Mouse (Mus musculus): Measurements from ENCODE around the gene Trip13.

DNA sequence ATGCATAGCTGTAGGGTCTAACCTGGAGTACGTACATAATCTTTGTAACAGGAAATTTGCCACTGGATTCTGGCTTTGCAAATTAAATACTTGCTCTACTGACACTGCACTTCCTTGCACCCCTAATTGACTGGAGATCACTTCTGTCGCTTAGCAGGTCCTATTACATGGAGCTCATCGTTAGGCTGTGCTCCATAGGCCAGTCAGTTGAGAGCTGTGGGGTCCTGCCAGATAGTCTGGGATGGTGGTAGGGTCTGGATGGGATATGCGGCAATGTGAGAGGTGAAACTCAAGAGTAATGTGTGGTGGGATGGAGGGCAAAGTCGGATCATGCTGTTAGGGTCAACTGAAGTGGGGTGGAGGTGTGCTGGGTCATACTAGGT, 655 bp downstream of the Trip13 start:
- TF ChIP-seq CTCF (IDR thresholded peaks at IDR 0.05; ENCODE audit: low read depth, low read length) (no peak), POLR2A (IDR thresholded peaks at IDR 0.05; ENCODE audit: borderline replicate concordance, low read depth, low read length) (no peak)

Data from bone marrow macrophage, adult 2 months (primary cell).